Mouse (Mus musculus) heart, embryonic 12.5 days (tissue): Measurements from ENCODE around the gene Lyrm9. TPM values are rescaled to one million over a fixed set of nuclear protein-coding genes. Genes with fewer than 3 reads are reported as not detected.

Experiments
- ATAC-seq: fragments of 200-750 bp; cut with Nextera tagmentation; 2 replicates; pipeline ENCODE4 v1.8.0; 2017; ENCODE audit warnings: moderate TSS enrichment, moderate library complexity; ENCODE audit not compliant: insufficient number of reproducible peaks, low FRiP score
- H3K27ac ChIP-seq: fragments of 300-500 bp; sonication (generic); 2 replicates; pipeline ENCODE4 v1.5.1; 2016; ENCODE audit warnings: mild to moderate bottlenecking, moderate library complexity; ENCODE audit not compliant: poor library complexity, severe bottlenecking
- H3K27me3 ChIP-seq: fragments of 300-500 bp; sonication (generic); replicated peaks from 2 replicates; pipeline ENCODE4 v1.6.1; 2016; ENCODE audit warnings: mild to moderate bottlenecking, moderate library complexity
- H3K36me3 ChIP-seq: fragments of 300-500 bp; sonication (generic); 2 replicates; pipeline ENCODE4 v1.6.1; 2016; ENCODE audit warnings: mild to moderate bottlenecking, moderate library complexity
- H3K4me1 ChIP-seq: fragments of 300-500 bp; sonication (generic); replicated peaks from 2 replicates; pipeline ENCODE4 v1.6.1; 2016; ENCODE audit warnings: mild to moderate bottlenecking
- H3K4me2 ChIP-seq: fragments of 300-500 bp; sonication (generic); 2 replicates; pipeline ENCODE4 v1.6.1; 2016; ENCODE audit warnings: mild to moderate bottlenecking, moderate library complexity
- H3K4me3 ChIP-seq: fragments of 300-500 bp; sonication (generic); 2 replicates; pipeline ENCODE4 v1.5.1; 2016; ENCODE audit warnings: mild to moderate bottlenecking
- H3K9ac ChIP-seq: fragments of 300-500 bp; sonication (generic); 2 replicates; pipeline ENCODE4 v1.6.1; 2016; ENCODE audit warnings: mild to moderate bottlenecking, moderate library complexity
- H3K9me3 ChIP-seq: fragments of 300-500 bp; sonication (generic); replicated peaks from 2 replicates; pipeline ENCODE4 v1.6.1; 2016; ENCODE audit warnings: mild to moderate bottlenecking, moderate library complexity
- WGBS: fragments of 180-500 bp; shearing (Covaris S2); methylation state at CpG from one replicate; pipeline ENCODE4 v1.1.7; 2016; 5-methylcytosine and 5-hydroxymethylcytosine counted together
- polyA plus RNA-seq: library from polyadenylated mRNA; unstranded; fragments of >200 nt; fragmentation: Nextera tagmentation; extraction: Ambion mirVana; gene quantifications from 2 replicates; pipeline ENCODE4 v1.2.1, GENCODE M21; 2016

Lyrm9 gene
- polyA plus RNA-seq, 1 experiment from 2014 or later: 35.9 TPM

- H3K27me3 ChIP-seq: no peaks in the 10 kb centered on the region
- no peak overlapping the region for H3K9ac ChIP-seq
- peak overlapping the region; percentile 37 for H3K4me2 ChIP-seq
- 0 out of 2 replicates have a peak, but pooled peaks cover 4% of the 10 kb centered on the region for H3K9me3 ChIP-seq
- ATAC-seq: no peak
- WGBS: 51% methylated on average over 11 of the region's 11 CpGs
- H3K36me3 ChIP-seq: no peaks in the 10 kb centered on the region
- H3K4me3 ChIP-seq: 0 out of 2 replicates have a peak overlapping the region, but pooled peaks have one; percentile 0
- peaks cover 13% of the 10 kb centered on the region; the same call in 1 of the 2 replicates for H3K4me1 ChIP-seq
- no peak overlapping the region for H3K27ac ChIP-seq
These were observed 33.9 kb upstream of the Lyrm9 start for GRCm38 (mm10) chr11:78792465-78792864.

DNA sequence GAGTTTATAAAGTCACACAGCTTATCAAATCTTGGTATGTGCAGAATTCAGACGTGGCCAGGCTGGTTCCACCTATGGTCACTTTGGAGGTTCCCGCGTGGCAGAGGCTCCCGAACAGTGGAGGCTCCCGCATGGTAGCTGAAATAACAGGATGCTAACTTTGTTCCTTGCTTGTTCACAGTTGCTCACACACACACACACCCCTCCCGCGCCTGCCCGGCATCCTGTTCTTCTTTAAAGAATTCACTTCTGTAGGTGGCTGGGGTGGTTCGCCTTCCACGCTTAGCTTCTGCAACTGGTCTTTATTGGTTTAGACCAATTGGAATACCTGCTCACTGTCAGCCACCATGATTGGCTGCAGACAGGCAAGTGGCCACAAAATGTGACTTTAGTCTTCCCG lies 33.3 kb upstream of the Lyrm9 start:
- WGBS: 77% methylated on average over 11 of the region's 11 CpGs
- H3K4me2 ChIP-seq: no peak overlapping the region

GRCm38 (mm10) chr11:78796072-78796729 lies 30.2 kb upstream of the Lyrm9 start:
- H3K9me3 ChIP-seq: 0 out of 2 replicates have a peak, but pooled peaks cover 4% of the 10 kb centered on the region
- no peak overlapping the region for H3K4me2 ChIP-seq
- H3K27me3 ChIP-seq: no peaks in the 10 kb centered on the region
- peaks cover 13% of the 10 kb centered on the region; the same call in 1 of the 2 replicates for H3K4me1 ChIP-seq
- no peak overlapping the region for H3K9ac ChIP-seq
- H3K27ac ChIP-seq: no peak overlapping the region
- 76% methylated on average over 10 of the region's 10 CpGs for WGBS
- ATAC-seq: no peak
- no peak overlapping the region for H3K4me3 ChIP-seq
- no peaks in the 10 kb centered on the region for H3K36me3 ChIP-seq

More for the DNA sequence above, 33.3 kb upstream of the Lyrm9 start:
- H3K4me1 ChIP-seq: peaks cover 13% of the 10 kb centered on the region; the same call in 1 of the 2 replicates
- H3K27ac ChIP-seq: no peak overlapping the region
- ATAC-seq: no peak
- no peak overlapping the region for H3K4me3 ChIP-seq
- 0 out of 2 replicates have a peak, but pooled peaks cover 4% of the 10 kb centered on the region for H3K9me3 ChIP-seq
- no peak overlapping the region for H3K9ac ChIP-seq
- no peaks in the 10 kb centered on the region for H3K36me3 ChIP-seq
- H3K27me3 ChIP-seq: no peaks in the 10 kb centered on the region

DNA sequence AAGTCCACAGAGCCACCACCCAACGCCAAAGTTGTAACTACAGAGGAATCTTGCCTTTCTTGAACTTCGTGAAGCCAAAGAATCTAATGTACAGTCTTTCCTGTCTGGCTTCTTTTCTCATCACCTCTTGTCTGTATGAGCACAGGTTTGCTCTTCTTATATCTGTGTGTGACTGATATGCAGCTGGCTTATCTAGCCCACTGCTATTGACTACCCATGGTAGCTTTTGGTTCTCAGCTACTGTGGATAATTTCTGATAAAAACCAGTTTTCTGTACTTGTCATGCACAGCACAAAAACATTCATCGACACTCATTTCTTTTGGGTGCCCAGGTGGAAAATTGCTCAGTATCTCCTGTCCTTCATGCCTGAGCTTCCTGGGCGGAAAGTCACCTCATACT lies 25.3 kb upstream of the Lyrm9 start:
- no peak for ATAC-seq
- H3K9me3 ChIP-seq: 0 out of 2 replicates have a peak, but pooled peaks cover 4% of the 10 kb centered on the region
- H3K9ac ChIP-seq: no peak overlapping the region
- no peak overlapping the region for H3K27ac ChIP-seq
- no peak overlapping the region for H3K4me3 ChIP-seq
- WGBS: 82% methylated on average over 4 of the region's 4 CpGs
- no peaks in the 10 kb centered on the region for H3K36me3 ChIP-seq
- no peaks in the 10 kb centered on the region for H3K27me3 ChIP-seq
- H3K4me2 ChIP-seq: no peak overlapping the region
- H3K4me1 ChIP-seq: peaks cover 8% of the 10 kb centered on the region

- H3K36me3 ChIP-seq: no peaks in the 10 kb centered on the region
- H3K9me3 ChIP-seq: no peaks in the 10 kb centered on the region
- ATAC-seq: 0 out of 2 replicates have a peak, but pooled peaks have one; percentile 48
- peaks cover 8% of the 10 kb centered on the region for H3K4me1 ChIP-seq
- H3K27ac ChIP-seq: peak overlapping the region; percentile 50; the same call in 1 of the 2 replicates
- H3K27me3 ChIP-seq: no peaks in the 10 kb centered on the region
- 56% methylated on average over 14 of the region's 14 CpGs for WGBS
- H3K9ac ChIP-seq: no peak overlapping the region
- no peak overlapping the region for H3K4me3 ChIP-seq
- H3K4me2 ChIP-seq: 0 out of 2 replicates have a peak overlapping the region, but pooled peaks have one; percentile 2
These were observed 22.6 kb upstream of the Lyrm9 start for GRCm38 (mm10) chr11:78803587-78804316.

DNA sequence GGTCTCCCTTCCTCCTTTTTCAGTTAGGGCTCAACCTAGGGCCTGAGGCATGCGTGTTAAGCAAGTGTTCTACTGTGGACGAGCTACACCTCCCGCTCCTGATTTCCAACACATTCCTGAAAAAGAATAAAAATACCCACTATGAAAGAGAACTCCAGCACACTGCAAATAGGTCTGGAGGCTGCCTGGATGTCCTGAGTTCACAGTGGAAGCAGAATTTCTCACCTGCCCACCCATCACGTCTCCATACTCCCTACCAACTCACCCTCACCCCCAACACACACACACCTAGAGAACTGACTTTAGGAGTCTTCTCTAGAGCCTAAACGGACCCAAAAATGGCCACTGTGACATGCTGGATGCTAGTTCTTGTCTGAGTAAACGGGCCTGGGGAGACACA lies 21.8 kb upstream of the Lyrm9 start:
- H3K4me2 ChIP-seq: no peak overlapping the region
- ATAC-seq: no peak
- no peak overlapping the region for H3K4me3 ChIP-seq
- no peaks in the 10 kb centered on the region for H3K27me3 ChIP-seq
- H3K9ac ChIP-seq: no peak overlapping the region
- no peaks in the 10 kb centered on the region for H3K9me3 ChIP-seq
- 81% methylated on average over 6 of the region's 6 CpGs for WGBS
- H3K27ac ChIP-seq: no peak overlapping the region
- H3K36me3 ChIP-seq: no peaks in the 10 kb centered on the region
- H3K4me1 ChIP-seq: peaks cover 8% of the 10 kb centered on the region

DNA sequence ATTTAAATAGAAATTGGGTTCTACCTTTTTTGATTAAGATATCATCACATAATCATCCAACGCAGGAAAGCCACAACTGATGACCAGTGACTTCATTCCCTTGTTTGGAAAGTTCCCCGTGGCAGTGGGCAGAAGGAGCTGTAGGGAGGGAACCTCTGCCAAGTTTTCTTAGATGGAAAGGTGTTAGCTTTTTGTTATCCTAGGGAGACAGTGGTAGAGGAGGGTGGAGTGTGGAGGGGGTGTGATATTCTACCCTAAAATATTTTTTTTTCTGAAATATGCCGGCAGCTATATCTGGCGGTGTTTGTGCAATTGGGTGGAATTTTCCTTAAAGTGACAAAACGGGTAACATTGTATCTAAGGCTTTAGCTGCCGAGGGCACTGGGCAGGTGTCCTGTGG lies 21.2 kb upstream of the Lyrm9 start:
- no peaks in the 10 kb centered on the region for H3K9me3 ChIP-seq

DNA sequence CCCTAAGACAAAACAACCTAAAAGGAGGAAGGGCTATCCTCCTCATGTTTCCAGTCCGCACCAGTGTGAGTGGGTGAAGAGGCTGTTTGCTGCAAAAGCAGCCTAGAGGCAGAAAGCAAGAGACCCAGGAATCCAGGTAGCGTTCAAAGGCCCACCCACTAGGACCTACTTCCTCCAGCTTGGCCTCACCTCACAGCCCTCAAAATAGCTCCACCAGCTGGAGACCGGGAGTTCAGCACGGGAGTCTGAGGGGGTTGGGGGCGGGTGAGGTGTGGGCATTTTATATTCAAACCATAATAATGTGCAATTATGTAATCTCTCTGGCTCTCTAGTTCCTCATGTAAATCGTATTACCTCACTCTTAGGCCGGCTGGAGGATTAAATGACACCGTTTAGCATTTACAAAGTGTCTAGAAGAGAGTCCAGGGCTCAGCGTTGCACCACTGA lies 20.7 kb upstream of the Lyrm9 start:
- ATAC-seq: no peak
- H3K36me3 ChIP-seq: no peaks in the 10 kb centered on the region
- no peak overlapping the region for H3K4me2 ChIP-seq
- H3K9me3 ChIP-seq: no peaks in the 10 kb centered on the region
- H3K27ac ChIP-seq: no peak overlapping the region
- H3K27me3 ChIP-seq: no peaks in the 10 kb centered on the region
- WGBS: 47% methylated on average over 9 of the region's 9 CpGs
- no peak overlapping the region for H3K4me3 ChIP-seq
- peaks cover 8% of the 10 kb centered on the region for H3K4me1 ChIP-seq
- no peak overlapping the region for H3K9ac ChIP-seq

More for the DNA sequence above, 21.2 kb upstream of the Lyrm9 start:
- no peak overlapping the region for H3K4me3 ChIP-seq
- WGBS: 68% methylated on average over 6 of the region's 6 CpGs
- peaks cover 8% of the 10 kb centered on the region for H3K4me1 ChIP-seq
- no peak overlapping the region for H3K9ac ChIP-seq
- no peak for ATAC-seq
- H3K4me2 ChIP-seq: no peak overlapping the region
- H3K36me3 ChIP-seq: no peaks in the 10 kb centered on the region
- no peaks in the 10 kb centered on the region for H3K27me3 ChIP-seq
- H3K27ac ChIP-seq: no peak overlapping the region

GRCm38 (mm10) chr11:78807341-78808108 lies 18.9 kb upstream of the Lyrm9 start:
- Histone ChIP-seq H3K4me2 (no peak overlapping the region), H3K27me3 (no peaks in the 10 kb centered on the region), H3K9ac (no peak overlapping the region), H3K4me1 (peaks cover 8% of the 10 kb centered on the region), H3K27ac (no peak overlapping the region), H3K36me3 (no peaks in the 10 kb centered on the region), H3K4me3 (no peak overlapping the region), H3K9me3 (no peaks in the 10 kb centered on the region)
- 51% methylated on average over 6 of the region's 6 CpGs for WGBS
- ATAC-seq: no peak

- H3K27ac ChIP-seq: no peak overlapping the region
- no peaks in the 10 kb centered on the region; the same call in 1 of the 2 replicates for H3K4me1 ChIP-seq
- no peak overlapping the region for H3K4me3 ChIP-seq
- no peak for ATAC-seq
- H3K9ac ChIP-seq: no peak overlapping the region
- H3K9me3 ChIP-seq: no peaks in the 10 kb centered on the region
- H3K27me3 ChIP-seq: no peaks in the 10 kb centered on the region
- H3K36me3 ChIP-seq: no peaks in the 10 kb centered on the region
- H3K4me2 ChIP-seq: no peak overlapping the region
These were observed 17.0 kb upstream of the Lyrm9 start for GRCm38 (mm10) chr11:78809398-78809797.

GRCm38 (mm10) chr11:78814461-78814941 lies 11.9 kb upstream of the Lyrm9 start:
- Histone ChIP-seq H3K9me3 (no peaks in the 10 kb centered on the region), H3K36me3 (no peaks in the 10 kb centered on the region), H3K9ac (no peak overlapping the region), H3K27me3 (no peaks in the 10 kb centered on the region), H3K27ac (no peak overlapping the region), H3K4me1 (no peaks in the 10 kb centered on the region), H3K4me3 (no peak overlapping the region), H3K4me2 (no peak overlapping the region)
- WGBS: 72% methylated on average over 7 of the region's 7 CpGs
- no peak for ATAC-seq
